Mouse (Mus musculus) heart, adult 2 months (tissue): ENCODE results near the gene Otop1.

ENCODE experiments used
- CTCF ChIP-seq: fragments of 200-600 bp; IDR thresholded peaks from 2 replicates; pipeline ENCODE4 v1.8.1; 2022; ENCODE audit warnings: antibody characterized with exemption, mild to moderate bottlenecking, moderate library complexity
- POLR2A ChIP-seq: fragments of 200-500 bp; IDR thresholded peaks from 2 replicates; pipeline ENCODE4 v1.6.1; 2011; ENCODE audit warnings: mild to moderate bottlenecking, low read depth, low read length, control low read depth; ENCODE audit not compliant: insufficient read depth

- TF ChIP-seq POLR2A = no peak
- no peak for TF ChIP-seq CTCF
Observed at GRCm38 (mm10) chr5:38301761-38302411, 26.1 kb downstream of the Otop1 start.
